Mouse (Mus musculus) lung, embryonic 14.5 days (tissue): ENCODE data around the gene Arpp21. TPM values are rescaled to one million over a fixed set of nuclear protein-coding genes. Genes with fewer than 3 reads are reported as not detected.

Experiments
- ATAC-seq: fragments of 200-750 bp; cut with Nextera tagmentation; 2 replicates; pipeline ENCODE4 v1.8.0; 2017; ENCODE audit warnings: mild to moderate bottlenecking, moderate TSS enrichment, moderate library complexity; ENCODE audit not compliant: insufficient read depth
- DNase-seq: peaks from one replicate; pipeline ENCODE4 v3.0.0-alpha.2; 2015
- H3K27ac ChIP-seq: fragments of 300-500 bp; sonication (generic); 2 replicates; pipeline ENCODE4 v1.5.1; 2014; ENCODE audit warnings: low read depth, mild to moderate bottlenecking, moderate library complexity
- H3K27me3 ChIP-seq: fragments of 300-500 bp; sonication (generic); 2 replicates; pipeline ENCODE4 v1.6.1; 2014; ENCODE audit warnings: low read length, control low read depth; ENCODE audit not compliant: insufficient read depth
- H3K36me3 ChIP-seq: fragments of 300-500 bp; sonication (generic); 2 replicates; pipeline ENCODE4 v1.6.1; 2014; ENCODE audit warnings: control low read depth; ENCODE audit not compliant: insufficient read depth
- H3K4me1 ChIP-seq: fragments of 300-500 bp; sonication (generic); 2 replicates; pipeline ENCODE4 v1.6.1; 2014; ENCODE audit warnings: antibody characterized with exemption, control low read depth; ENCODE audit not compliant: insufficient read depth
- H3K4me2 ChIP-seq: fragments of 300-500 bp; sonication (generic); 2 replicates; pipeline ENCODE4 v1.6.1; 2014; ENCODE audit warnings: mild to moderate bottlenecking
- H3K4me3 ChIP-seq: fragments of 300-500 bp; sonication (generic); 2 replicates; pipeline ENCODE4 v1.5.1; 2014; ENCODE audit warnings: low read depth, low read length
- H3K9ac ChIP-seq: fragments of 300-500 bp; sonication (generic); 2 replicates; pipeline ENCODE4 v1.6.1; 2014
- H3K9me3 ChIP-seq: fragments of 300-500 bp; sonication (generic); 2 replicates; pipeline ENCODE4 v1.6.1; 2016; ENCODE audit warnings: low read depth, low read length, control low read depth
- CTCF ChIP-seq: IDR thresholded peaks from 2 replicates; pipeline ENCODE4 v1.5.1; 2016; ENCODE audit warnings: antibody characterized with exemption, low read depth
- WGBS: fragments of 180-500 bp; shearing (Covaris S2); extraction: QIAGEN DNeasy Blood & Tissue Kit; methylation state at CpG from one replicate; pipeline ENCODE4 v1.1.7; 2014; 5-methylcytosine and 5-hydroxymethylcytosine counted together
- polyA plus RNA-seq: library from polyadenylated mRNA; unstranded; fragments of >200 nt; fragmentation: Nextera tagmentation; extraction: Ambion mirVana; gene quantifications from 2 replicates; pipeline ENCODE4 v1.2.1, GENCODE M21; 2014

Arpp21 gene
- polyA plus RNA-seq, 1 experiment from 2014 or later = 0.18 TPM

DNA sequence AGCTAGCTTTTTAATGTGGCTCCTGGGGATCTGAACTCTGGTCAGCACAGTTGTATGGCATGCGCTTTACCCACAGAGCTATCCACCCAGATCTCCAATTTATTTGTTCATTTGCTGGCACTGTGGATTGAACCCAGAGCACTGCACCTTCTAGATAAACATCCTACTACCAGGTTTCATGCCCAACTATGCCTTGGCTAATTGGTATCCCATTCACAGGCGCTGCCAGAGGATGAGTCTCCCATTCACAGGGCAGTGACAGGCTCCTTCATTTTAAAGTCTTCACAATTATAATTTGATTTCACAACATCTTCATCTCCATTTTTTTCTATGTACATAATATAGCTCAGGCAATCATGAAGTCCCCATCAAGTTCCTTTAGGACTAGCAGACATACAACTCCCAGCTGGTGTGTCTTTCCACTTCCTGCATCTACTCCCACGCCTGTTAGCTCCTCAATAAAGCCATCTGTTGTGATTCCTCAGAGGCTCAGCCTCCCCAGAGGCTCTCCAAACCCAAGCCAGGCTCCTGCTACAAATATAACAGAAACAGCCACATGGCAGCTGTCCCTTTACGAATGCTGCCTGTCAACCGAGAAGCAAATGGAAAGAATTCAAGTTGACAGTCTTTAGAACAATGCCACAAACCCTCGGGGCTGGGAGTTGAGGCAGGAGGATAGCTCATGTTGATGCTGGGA lies 133.4 kb downstream of the Arpp21 start:
- WGBS = 53% methylated on average over 6 of the region's 6 CpGs
- no peaks in the 10 kb centered on the region for H3K4me1 ChIP-seq
- no peaks in the 10 kb centered on the region for H3K27me3 ChIP-seq
- H3K9ac ChIP-seq = no peak overlapping the region
- H3K9me3 ChIP-seq = no peaks in the 10 kb centered on the region
- H3K36me3 ChIP-seq = no peaks in the 10 kb centered on the region
- DNase-seq (peak; percentile 50), ATAC-seq (peak; percentile 63; the same call in 1 of the 2 replicates)
- H3K4me2 ChIP-seq = no peak overlapping the region
- H3K27ac ChIP-seq = no peak overlapping the region
- TF ChIP-seq CTCF = no peak
- no peak overlapping the region for H3K4me3 ChIP-seq

DNA sequence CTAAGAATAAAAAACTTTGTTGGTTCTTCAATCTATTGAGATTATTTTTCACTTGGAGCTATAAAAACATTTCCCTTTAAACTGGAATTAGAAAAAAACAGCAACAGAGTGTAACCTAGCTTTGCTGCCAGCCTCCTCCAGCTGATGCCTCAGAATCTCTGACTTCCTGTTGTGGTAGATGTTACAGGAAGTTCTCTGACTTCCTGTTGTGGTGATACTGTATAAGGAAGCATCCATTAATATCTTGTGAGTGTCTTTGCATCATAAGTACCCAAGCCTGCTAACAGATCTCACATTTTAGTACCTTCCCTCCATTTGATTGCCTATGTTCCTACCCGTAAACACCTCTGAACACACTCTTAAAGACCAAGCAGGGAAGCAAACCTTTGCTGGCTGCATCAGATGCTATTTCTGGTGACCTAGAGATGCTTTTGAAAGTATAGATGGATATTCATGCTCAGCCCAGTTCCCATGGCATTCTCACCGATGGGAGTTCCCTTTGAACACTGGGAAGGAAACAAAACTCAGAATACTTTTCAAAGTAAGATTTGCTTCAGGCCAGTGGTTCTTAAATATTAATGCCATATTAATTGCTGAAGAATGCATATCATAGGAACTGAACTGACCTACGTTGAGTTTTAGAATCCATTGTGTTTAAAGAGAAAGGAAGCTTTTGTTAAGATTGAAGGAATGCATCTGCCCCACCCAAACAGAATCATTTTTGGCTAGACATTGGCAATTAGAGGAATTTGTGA lies 134.7 kb downstream of the Arpp21 start:
- DNase-seq (no peak), ATAC-seq (no peak)
- Histone ChIP-seq H3K9me3 (no peaks in the 10 kb centered on the region), H3K4me2 (no peak overlapping the region), H3K4me3 (no peak overlapping the region), H3K4me1 (no peaks in the 10 kb centered on the region), H3K27ac (no peak overlapping the region), H3K36me3 (no peaks in the 10 kb centered on the region), H3K27me3 (no peaks in the 10 kb centered on the region), H3K9ac (no peak overlapping the region)
- 79% methylated on average over 3 of the region's 3 CpGs for WGBS
- TF ChIP-seq CTCF = no peak

DNA sequence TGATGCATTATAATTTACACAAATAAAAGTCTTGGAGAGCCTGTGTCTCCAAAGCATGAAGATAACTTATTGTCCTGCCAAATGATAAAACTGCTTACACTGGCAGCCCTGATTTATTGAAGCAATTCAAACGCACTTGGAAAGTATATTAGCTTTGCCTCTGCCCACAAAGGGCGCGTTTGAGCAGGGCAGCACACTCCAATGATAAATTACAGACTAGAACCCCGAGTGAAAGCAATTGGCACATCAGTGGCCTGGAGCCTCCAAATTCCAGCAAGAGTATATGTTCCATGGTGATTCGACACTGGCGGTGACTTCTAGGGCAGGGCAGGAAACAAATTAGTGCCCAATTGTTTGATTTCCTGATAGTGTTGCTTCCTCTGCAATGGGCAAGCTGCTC lies 137.5 kb downstream of the Arpp21 start:
- no peaks in the 10 kb centered on the region for H3K27me3 ChIP-seq
- no peak overlapping the region for H3K9ac ChIP-seq
- no peak for DNase-seq
- H3K4me3 ChIP-seq = no peak overlapping the region
- 51% methylated on average over 6 of the region's 6 CpGs for WGBS
- ATAC-seq = no peak
- H3K27ac ChIP-seq = no peak overlapping the region
- no peak overlapping the region for H3K4me2 ChIP-seq
- H3K4me1 ChIP-seq = no peaks in the 10 kb centered on the region
- no peaks in the 10 kb centered on the region for H3K9me3 ChIP-seq
- H3K36me3 ChIP-seq = no peaks in the 10 kb centered on the region
- TF ChIP-seq CTCF = no peak

DNA sequence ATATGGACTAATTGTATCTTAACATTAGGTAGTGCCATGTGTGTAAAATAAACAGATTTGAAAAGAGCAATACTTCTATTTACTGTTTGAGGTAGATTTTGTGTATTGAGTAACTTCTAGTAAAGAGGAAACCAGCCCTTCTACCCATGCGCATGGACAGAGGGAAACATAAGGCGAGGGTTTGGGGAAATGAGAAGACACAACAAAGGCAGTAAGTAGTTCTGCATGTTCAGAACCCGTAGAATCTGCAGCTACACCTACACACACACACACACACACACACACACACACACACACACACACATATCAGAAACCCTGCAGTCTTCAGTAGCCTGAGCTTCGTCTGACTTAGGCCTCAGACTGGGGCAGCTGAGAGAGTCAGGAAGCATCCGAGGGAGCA lies 140.0 kb downstream of the Arpp21 start:
- Histone ChIP-seq H3K4me3 (no peak overlapping the region), H3K9ac (no peak overlapping the region), H3K4me2 (no peak overlapping the region), H3K27me3 (no peaks in the 10 kb centered on the region), H3K36me3 (no peaks in the 10 kb centered on the region), H3K4me1 (no peaks in the 10 kb centered on the region), H3K9me3 (no peaks in the 10 kb centered on the region; the same call in 1 of the 2 replicates), H3K27ac (no peak overlapping the region)
- TF ChIP-seq CTCF = no peak
- WGBS = 72% methylated on average over 5 of the region's 5 CpGs
- no peak for ATAC-seq
- no peak for DNase-seq

DNA sequence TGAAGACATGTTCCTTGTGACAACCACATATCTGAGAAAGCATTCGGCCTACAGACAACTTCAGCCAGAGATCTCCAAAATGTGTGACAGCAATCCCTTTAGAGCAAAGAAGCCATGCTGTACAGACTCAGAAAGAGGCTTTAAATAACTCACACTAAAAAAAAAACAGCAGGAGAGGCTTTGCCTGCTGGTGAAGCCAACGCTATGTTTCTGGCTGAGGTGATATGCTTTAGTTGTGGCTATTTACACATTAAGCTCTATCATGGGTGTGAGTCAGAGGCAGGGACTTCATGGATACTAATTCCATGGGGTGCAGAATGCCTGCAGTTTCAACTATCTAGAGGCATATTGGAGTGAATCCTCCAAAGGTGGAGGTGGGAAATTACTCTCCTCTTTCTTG lies 140.5 kb downstream of the Arpp21 start:
- Histone ChIP-seq H3K4me2 (no peak overlapping the region), H3K27ac (no peak overlapping the region), H3K36me3 (no peaks in the 10 kb centered on the region), H3K9ac (no peak overlapping the region), H3K4me1 (no peaks in the 10 kb centered on the region), H3K4me3 (no peak overlapping the region), H3K27me3 (no peaks in the 10 kb centered on the region), H3K9me3 (no peaks in the 10 kb centered on the region; the same call in 1 of the 2 replicates)
- no peak for TF ChIP-seq CTCF
- ATAC-seq = no peak
- 78% methylated on average over 2 of the region's 2 CpGs for WGBS
- DNase-seq = no peak

- Histone ChIP-seq H3K4me2 (no peak overlapping the region), H3K4me1 (no peaks in the 10 kb centered on the region), H3K27ac (no peak overlapping the region), H3K9me3 (no peaks in the 10 kb centered on the region), H3K9ac (no peak overlapping the region), H3K36me3 (no peaks in the 10 kb centered on the region), H3K27me3 (no peaks in the 10 kb centered on the region), H3K4me3 (no peak overlapping the region)
- WGBS = 86% methylated on average over 2 of the region's 2 CpGs
- TF ChIP-seq CTCF = no peak
- DNase-seq (no peak), ATAC-seq (no peak)
Measured at GRCm38 (mm10) chr9:112078903-112079302, 156.8 kb downstream of the Arpp21 start.

DNA sequence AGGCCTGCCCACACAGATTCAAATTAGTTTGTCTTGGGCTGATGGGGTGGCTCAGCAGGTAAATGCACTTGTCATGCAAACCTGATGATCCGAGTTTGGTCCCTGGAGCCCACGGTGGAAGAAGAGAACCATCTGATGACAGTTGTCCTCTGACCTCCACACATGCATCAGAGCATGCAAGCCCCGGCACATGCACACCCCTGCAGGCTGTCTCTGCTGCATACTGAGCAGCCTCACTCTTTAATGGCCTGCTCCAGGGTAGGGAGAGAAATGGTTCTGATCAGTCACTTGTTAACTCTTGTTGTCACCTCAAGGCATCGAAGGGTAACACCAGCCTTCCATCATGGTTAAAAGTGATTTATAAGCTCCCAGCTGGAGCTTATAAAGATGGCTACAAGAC lies 157.3 kb downstream of the Arpp21 start:
- no peak for DNase-seq
- Histone ChIP-seq H3K9ac (no peak overlapping the region), H3K36me3 (no peaks in the 10 kb centered on the region), H3K4me2 (no peak overlapping the region), H3K4me3 (no peak overlapping the region), H3K27me3 (no peaks in the 10 kb centered on the region), H3K9me3 (no peaks in the 10 kb centered on the region), H3K27ac (no peak overlapping the region), H3K4me1 (no peaks in the 10 kb centered on the region)
- no peak for TF ChIP-seq CTCF
- WGBS = 66% methylated on average over 4 of the region's 4 CpGs
- no peak for ATAC-seq
